Mouse (Mus musculus) liver, embryonic 11.5 days (tissue): ENCODE data around the gene Hexb. TPM values are rescaled to one million over a fixed set of nuclear protein-coding genes. Genes with fewer than 3 reads are reported as not detected.
"Not testable (repeated sequence)": the region's sequence is repeated elsewhere in the genome, so short reads cannot be mapped to it uniquely, and the experiment has no call there.

ENCODE experiments used
- ATAC-seq: fragments of 200-750 bp; cut with Nextera tagmentation; replicated peaks from 2 replicates; pipeline ENCODE4 v1.8.0; 2017; ENCODE audit warnings: moderate number of reproducible peaks, mild to moderate bottlenecking, moderate TSS enrichment, moderate library complexity; ENCODE audit not compliant: low FRiP score
- DNase-seq: peaks from one replicate; pipeline ENCODE4 v3.0.0-alpha.2; 2017; ENCODE audit warnings: low spot score
- H3K27ac ChIP-seq: fragments of 300-500 bp; sonication (generic); 2 replicates; pipeline ENCODE4 v1.5.1; 2014; ENCODE audit warnings: mild to moderate bottlenecking, low read depth, low read length, control low read depth
- H3K27me3 ChIP-seq: fragments of 300-500 bp; sonication (generic); replicated peaks from 2 replicates; pipeline ENCODE4 v1.6.1; 2014; ENCODE audit warnings: low read length, mixed read lengths; ENCODE audit not compliant: control insufficient read depth, insufficient read depth
- H3K36me3 ChIP-seq: fragments of 300-500 bp; sonication (generic); 2 replicates; pipeline ENCODE4 v1.6.1; 2014; ENCODE audit warnings: mild to moderate bottlenecking, low read length, moderate library complexity, mixed read lengths; ENCODE audit not compliant: control insufficient read depth, insufficient read depth
- H3K4me1 ChIP-seq: fragments of 300-500 bp; sonication (generic); replicated peaks from 2 replicates; pipeline ENCODE4 v1.6.1; 2014; ENCODE audit warnings: low read length, mixed read lengths; ENCODE audit not compliant: control insufficient read depth, insufficient read depth
- H3K4me2 ChIP-seq: fragments of 300-500 bp; sonication (generic); 2 replicates; pipeline ENCODE4 v1.6.1; 2014; ENCODE audit warnings: mild to moderate bottlenecking, control low read depth, moderate library complexity
- H3K4me3 ChIP-seq: fragments of 300-500 bp; sonication (generic); 2 replicates; pipeline ENCODE4 v1.5.1; 2014; ENCODE audit warnings: low read depth, low read length, control low read depth
- H3K9ac ChIP-seq: fragments of 300-500 bp; sonication (generic); 2 replicates; pipeline ENCODE4 v1.6.1; 2014; ENCODE audit warnings: low read depth, low read length, control low read depth
- H3K9me3 ChIP-seq: fragments of 300-500 bp; sonication (generic); 2 replicates; pipeline ENCODE4 v1.6.1; 2016; ENCODE audit warnings: low read length, inconsistent platforms, mixed read lengths; ENCODE audit not compliant: control insufficient read depth
- WGBS: fragments of 180-500 bp; shearing (Covaris S2); extraction: QIAGEN DNeasy Blood & Tissue Kit; methylation state at CpG from one replicate; pipeline ENCODE4 v1.1.7; 2014; 5-methylcytosine and 5-hydroxymethylcytosine counted together
- polyA plus RNA-seq: library from polyadenylated mRNA; unstranded; fragments of >200 nt; fragmentation: Nextera tagmentation; extraction: Ambion mirVana; gene quantifications from 2 replicates; pipeline ENCODE4 v1.2.1, GENCODE M21; 2014

Gene Hexb
- polyA plus RNA-seq, 1 experiment from 2014 or later = 21.8 TPM

- Histone ChIP-seq H3K9ac (no peak overlapping the region), H3K36me3 (peaks cover 6% of the 10 kb centered on the region; the same call in 1 of the 2 replicates), H3K4me1 (no peaks in the 10 kb centered on the region), H3K4me3 (no peak overlapping the region), H3K27me3 (no peaks in the 10 kb centered on the region), H3K27ac (no peak overlapping the region), H3K4me2 (no peak overlapping the region), H3K9me3 (no peaks in the 10 kb centered on the region)
- DNase-seq (no peak), ATAC-seq (no peak)
- WGBS = 74% methylated on average over 4 of the region's 4 CpGs
Measured at GRCm38 (mm10) chr13:97182821-97183220, 15.3 kb downstream of the Hexb start.

GRCm38 (mm10) chr13:97180113-97180828, 17.9 kb downstream of the Hexb start:
- Histone ChIP-seq H3K4me1 (no peaks in the 10 kb centered on the region), H3K36me3 (peaks cover 8% of the 10 kb centered on the region; the same call in 1 of the 2 replicates), H3K9me3 (no peaks in the 10 kb centered on the region), H3K27ac (no peak overlapping the region), H3K27me3 (no peaks in the 10 kb centered on the region), H3K4me3 (no peak overlapping the region), H3K4me2 (no peak overlapping the region), H3K9ac (no peak overlapping the region)
- ATAC-seq (no peak), DNase-seq (no peak)
- 78% methylated on average over 6 of the region's 6 CpGs for WGBS

GRCm38 (mm10) chr13:97178943-97179342, 19.2 kb downstream of the Hexb start:
- DNase-seq (no peak), ATAC-seq (no peak)
- no peak overlapping the region for H3K4me3 ChIP-seq
- no peak overlapping the region for H3K27ac ChIP-seq
- peaks cover 12% of the 10 kb centered on the region; the same call in 1 of the 2 replicates for H3K36me3 ChIP-seq
- 84% methylated on average over 7 of the region's 7 CpGs for whole genome bisulfite sequencing
- no peaks in the 10 kb centered on the region for H3K9me3 ChIP-seq
- no peaks in the 10 kb centered on the region for H3K4me1 ChIP-seq
- H3K9ac ChIP-seq = no peak overlapping the region
- no peaks in the 10 kb centered on the region for H3K27me3 ChIP-seq
- H3K4me2 ChIP-seq = no peak overlapping the region

GRCm38 (mm10) chr13:97176731-97177130, 21.4 kb downstream of the Hexb start:
- Histone ChIP-seq H3K4me2 (no peak overlapping the region), H3K36me3 (peaks cover 20% of the 10 kb centered on the region), H3K4me3 (no peak overlapping the region), H3K9ac (no peak overlapping the region), H3K9me3 (no peaks in the 10 kb centered on the region), H3K4me1 (no peaks in the 10 kb centered on the region), H3K27ac (no peak overlapping the region), H3K27me3 (no peaks in the 10 kb centered on the region)
- ATAC-seq (no peak), DNase-seq (no peak)
- 95% methylated on average over 5 of the region's 5 CpGs for WGBS

GRCm38 (mm10) chr13:97175520-97176264, 22.5 kb downstream of the Hexb start:
- Histone ChIP-seq H3K36me3 (peaks cover 22% of the 10 kb centered on the region), H3K4me3 (no peak overlapping the region), H3K4me2 (no peak overlapping the region), H3K27me3 (no peaks in the 10 kb centered on the region), H3K27ac (no peak overlapping the region), H3K9ac (no peak overlapping the region), H3K9me3 (no peaks in the 10 kb centered on the region), H3K4me1 (no peaks in the 10 kb centered on the region)
- DNase-seq (no peak), ATAC-seq (no peak)
- WGBS = 87% methylated on average over 10 of the region's 10 CpGs

- no peaks in the 10 kb centered on the region for H3K4me1 ChIP-seq
- H3K4me3 ChIP-seq = no peak overlapping the region
- no peaks in the 10 kb centered on the region for H3K27me3 ChIP-seq
- DNase-seq (no peak), ATAC-seq (no peak)
- no peaks in the 10 kb centered on the region for H3K9me3 ChIP-seq
- WGBS = 64% methylated on average over 4 of the region's 4 CpGs
- H3K27ac ChIP-seq = no peak overlapping the region
- H3K4me2 ChIP-seq = no peak overlapping the region
- H3K9ac ChIP-seq = no peak overlapping the region
- H3K36me3 ChIP-seq = peaks cover 26% of the 10 kb centered on the region; the same call in 1 of the 2 replicates
Measured at GRCm38 (mm10) chr13:97145834-97146233, 52.3 kb downstream of the Hexb start.

GRCm38 (mm10) chr13:97142321-97142720, 55.8 kb downstream of the Hexb start:
- ATAC-seq (no peak), DNase-seq (no peak)
- no peak overlapping the region for H3K9ac ChIP-seq
- H3K36me3 ChIP-seq = peaks cover 14% of the 10 kb centered on the region; the same call in 1 of the 2 replicates
- H3K4me2 ChIP-seq = no peak overlapping the region
- H3K9me3 ChIP-seq = no peaks in the 10 kb centered on the region
- no peaks in the 10 kb centered on the region for H3K27me3 ChIP-seq
- no peak overlapping the region for H3K4me3 ChIP-seq
- WGBS = 81% methylated on average over 7 of the region's 7 CpGs
- H3K27ac ChIP-seq = no peak overlapping the region
- no peaks in the 10 kb centered on the region; the same call in 1 of the 2 replicates for H3K4me1 ChIP-seq

- not testable (repeated sequence) for H3K9me3 ChIP-seq, DNase-seq, H3K27me3 ChIP-seq, H3K4me1 ChIP-seq, H3K36me3 ChIP-seq
- Histone ChIP-seq H3K4me3 (peak overlapping the region; percentile 93), H3K27ac (peak overlapping the region; percentile 86), H3K9ac (peak overlapping the region; percentile 95), H3K4me2 (peak overlapping the region; percentile 65)
- ATAC-seq = 0 out of 2 replicates have a peak, but pooled peaks have one; percentile 19
- WGBS = 26% methylated on average over 8 of the region's 8 CpGs
Measured at GRCm38 (mm10) chr13:97138404-97138931, 59.7 kb downstream of the Hexb start.
